Mouse (Mus musculus): ENCODE measurements around the gene Sspo.

Gene Sspo

DNA sequence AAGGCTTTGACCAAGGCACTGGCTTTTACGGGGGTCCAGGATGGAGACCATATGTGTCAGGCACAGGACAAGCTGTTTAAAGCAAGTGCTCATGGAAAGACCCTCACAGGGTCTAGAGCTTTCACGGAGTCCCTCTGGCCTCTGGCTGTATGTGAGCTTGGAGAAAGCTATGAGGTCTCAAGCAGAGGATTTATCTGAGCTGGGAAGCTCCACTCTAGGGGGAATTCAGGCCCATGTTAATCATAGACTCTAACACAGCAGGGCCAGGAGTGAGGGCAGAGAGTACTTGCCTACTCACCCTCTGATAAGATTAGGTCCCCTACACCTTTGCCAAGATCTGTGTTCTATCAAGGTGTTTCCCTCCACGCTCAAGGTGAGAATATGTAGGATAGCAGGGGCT, 94.6 kb downstream of the Sspo start:
- no peak for DNase-seq

GRCm38 (mm10) chr6:48545251-48545650, 97.2 kb downstream of the Sspo start:
- no peak for DNase-seq

DNA sequence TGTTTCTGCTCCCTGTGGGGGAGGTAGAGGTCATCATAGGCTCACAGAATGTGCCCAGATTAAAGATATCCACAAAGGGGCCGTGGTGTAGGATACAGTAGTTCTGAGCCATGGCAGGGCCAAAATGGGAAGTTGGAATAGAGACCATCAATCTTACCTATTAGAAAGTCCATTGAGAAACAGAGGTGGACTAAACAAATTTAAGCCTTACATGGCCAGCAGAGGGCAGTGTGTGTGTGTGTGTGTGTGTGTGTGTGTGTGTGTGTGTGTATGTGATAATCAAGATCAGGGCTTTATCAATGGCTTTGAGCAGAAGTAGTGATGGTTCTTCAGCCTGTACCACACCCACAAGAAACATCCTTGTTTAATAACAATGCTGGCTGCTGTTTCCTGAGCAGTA, 98.2 kb downstream of the Sspo start:
- peak; percentile 33 for DNase-seq

DNA sequence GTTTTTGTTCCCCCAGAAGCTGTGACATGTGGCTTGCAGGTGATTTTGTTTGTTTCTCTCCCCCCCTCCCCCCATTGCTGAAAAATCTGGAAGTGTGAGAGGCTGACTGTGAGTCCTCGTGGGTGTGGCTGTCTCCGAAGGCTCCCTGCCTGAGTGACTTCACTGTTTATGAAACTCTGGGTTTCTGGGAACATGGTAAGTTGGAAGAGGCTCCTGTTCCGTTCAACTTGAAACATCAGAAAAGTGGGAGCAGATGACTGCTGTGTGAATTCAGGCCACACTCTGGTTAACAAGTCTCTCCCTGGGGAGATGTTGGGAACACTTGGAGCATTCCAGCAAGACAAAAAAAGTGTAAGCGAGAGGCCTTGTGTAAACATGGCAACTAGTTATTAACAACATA, 98.8 kb downstream of the Sspo start:
- no peak for DNase-seq

- DNase-seq: no peak
Observed at GRCm38 (mm10) chr6:48548314-48548713, 100.3 kb downstream of the Sspo start.
